Mouse (Mus musculus) ES-Bruce4 (cell line): ENCODE measurements at regions not wholly inside any gene's neighbourhood (a gene's known extent, or its start where the extent isn't known, plus 50 kb on each side); places are given as distances from the start of the nearest gene placed in this dataset.
A peak's percentile ranks its signal among the peaks of the same experiment; 100 is the strongest.

Experiments
- H3K27ac ChIP-seq: 2 replicates; pipeline ENCODE4 v1.5.1; 2012; ENCODE audit warnings: low read length, inconsistent platforms; ENCODE audit not compliant: insufficient read depth
- H3K27me3 ChIP-seq: 2 replicates; pipeline ENCODE4 v1.6.1; 2012; ENCODE audit warnings: mild to moderate bottlenecking, low read length, inconsistent platforms; ENCODE audit not compliant: control insufficient read depth, poor library complexity, insufficient read depth, severe bottlenecking
- H3K36me3 ChIP-seq: 2 replicates; pipeline ENCODE4 v1.6.1; 2012; ENCODE audit warnings: inconsistent platforms, mild to moderate bottlenecking, low read length, moderate library complexity; ENCODE audit not compliant: control insufficient read depth, poor library complexity, insufficient read depth, severe bottlenecking
- H3K4me1 ChIP-seq: one replicate; pipeline ENCODE4 v1.8.1; 2011; ENCODE audit warnings: low read length; ENCODE audit not compliant: control insufficient read depth, insufficient read depth
- H3K4me3 ChIP-seq: 2 replicates; pipeline ENCODE4 v1.5.1; 2011; ENCODE audit warnings: low read depth, mild to moderate bottlenecking, low read length
- H3K9ac ChIP-seq: 2 replicates; pipeline ENCODE4 v1.6.1; 2012; ENCODE audit warnings: low read depth, mild to moderate bottlenecking, inconsistent platforms; ENCODE audit not compliant: poor library complexity, severe bottlenecking
- H3K9me3 ChIP-seq: replicated peaks from 2 replicates; pipeline ENCODE4 v1.6.1; 2012; ENCODE audit warnings: mild to moderate bottlenecking, low read length, inconsistent platforms; ENCODE audit not compliant: control insufficient read depth, poor library complexity, insufficient read depth, severe bottlenecking
- CTCF ChIP-seq: IDR thresholded peaks from one replicate; pipeline ENCODE4 v1.8.1; 2011; ENCODE audit warnings: low read depth, low read length
- EP300 ChIP-seq: IDR thresholded peaks from 2 replicates; pipeline ENCODE4 v1.6.1; 2011; ENCODE audit warnings: low read depth, low read length; ENCODE audit not compliant: insufficient read depth
- POLR2A ChIP-seq: IDR thresholded peaks from one replicate; pipeline ENCODE4 v1.8.1; 2011; ENCODE audit warnings: low read length; ENCODE audit not compliant: insufficient read depth

DNA sequence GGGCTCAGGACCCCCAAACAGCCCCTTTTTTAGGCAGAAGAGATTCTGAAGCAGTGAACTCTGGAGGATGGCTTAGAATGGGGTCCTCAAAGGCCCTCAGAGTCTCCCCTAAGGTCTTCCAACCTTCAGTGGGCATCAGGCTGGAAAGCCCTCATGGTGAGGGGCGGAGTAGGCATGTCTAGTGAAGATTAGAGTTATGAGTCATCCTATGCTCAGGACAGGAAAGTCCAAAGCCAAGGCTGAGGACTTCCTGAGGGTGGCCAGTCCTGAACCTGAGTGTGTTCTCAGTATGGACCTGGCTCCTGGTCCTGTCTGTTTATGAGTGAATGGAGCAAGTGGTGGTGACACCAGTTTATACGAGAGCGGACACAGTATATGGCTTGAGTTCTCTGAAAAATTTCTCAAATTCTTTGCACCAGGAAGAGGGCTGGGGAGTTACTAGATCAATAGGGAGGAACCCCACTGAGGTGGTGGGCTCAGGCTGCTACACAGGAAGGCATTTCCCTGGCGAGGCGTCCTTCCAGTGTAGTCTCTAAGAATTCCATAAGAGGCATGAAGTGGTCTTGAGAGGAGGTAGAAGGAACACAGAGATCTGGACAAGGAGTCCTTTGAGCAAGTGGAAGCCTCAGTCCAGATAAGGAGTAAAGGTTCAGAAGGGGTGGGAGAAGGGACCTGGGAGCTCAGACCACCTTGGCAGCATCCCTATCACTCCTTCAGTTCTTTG, 266.2 kb downstream of the Cyp26b1 start:
- Histone ChIP-seq H3K4me3 (no peak overlapping the region), H3K27ac (no peak overlapping the region), H3K9me3 (no peaks in the 10 kb centered on the region), H3K4me1 (no peaks in the 10 kb centered on the region), H3K27me3 (no peaks in the 10 kb centered on the region), H3K36me3 (no peaks in the 10 kb centered on the region), H3K9ac (no peak overlapping the region)
- TF ChIP-seq EP300 (no peak), POLR2A (no peak), CTCF (no peak)

DNA sequence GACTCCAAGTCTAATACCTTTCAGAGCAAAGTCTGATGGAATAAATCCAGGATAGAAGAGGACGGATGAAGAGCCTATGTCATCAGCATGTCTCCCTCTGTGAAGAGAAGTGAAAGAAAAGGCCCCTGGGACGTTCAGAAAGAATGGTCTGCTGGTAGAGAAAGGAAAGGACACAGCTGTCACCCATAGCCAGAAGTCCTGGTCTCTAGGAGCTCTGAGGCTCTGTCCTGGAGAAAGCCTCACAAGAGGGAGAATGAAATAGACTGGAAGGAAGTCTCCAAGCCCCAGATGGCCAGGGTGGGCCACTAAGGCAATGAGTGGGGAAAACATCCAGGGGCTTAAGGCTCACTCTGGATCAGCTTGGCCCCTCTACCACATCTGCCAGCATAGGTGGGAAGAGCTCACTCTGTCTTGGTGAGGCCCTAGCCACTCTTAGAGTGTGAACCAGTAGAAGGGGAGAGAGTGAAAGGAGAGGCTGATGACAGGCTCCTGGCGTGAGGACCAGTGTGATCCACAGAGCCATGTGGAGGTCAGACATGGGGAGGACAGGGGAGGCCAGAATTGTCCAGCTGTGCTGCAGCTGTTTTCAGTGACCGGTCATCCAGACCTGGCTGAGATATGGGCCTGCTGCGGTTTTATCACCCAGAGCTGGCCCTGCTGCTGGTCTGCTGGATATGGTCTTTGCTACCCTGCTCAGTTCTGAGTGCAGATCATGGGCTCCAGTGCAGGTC, 268.2 kb downstream of the Cyp26b1 start:
- Histone ChIP-seq H3K36me3 (no peaks in the 10 kb centered on the region), H3K9me3 (no peaks in the 10 kb centered on the region), H3K9ac (no peak overlapping the region), H3K27me3 (no peaks in the 10 kb centered on the region), H3K4me3 (no peak overlapping the region), H3K4me1 (no peaks in the 10 kb centered on the region), H3K27ac (no peak overlapping the region)
- TF ChIP-seq CTCF (no peak), EP300 (no peak)

DNA sequence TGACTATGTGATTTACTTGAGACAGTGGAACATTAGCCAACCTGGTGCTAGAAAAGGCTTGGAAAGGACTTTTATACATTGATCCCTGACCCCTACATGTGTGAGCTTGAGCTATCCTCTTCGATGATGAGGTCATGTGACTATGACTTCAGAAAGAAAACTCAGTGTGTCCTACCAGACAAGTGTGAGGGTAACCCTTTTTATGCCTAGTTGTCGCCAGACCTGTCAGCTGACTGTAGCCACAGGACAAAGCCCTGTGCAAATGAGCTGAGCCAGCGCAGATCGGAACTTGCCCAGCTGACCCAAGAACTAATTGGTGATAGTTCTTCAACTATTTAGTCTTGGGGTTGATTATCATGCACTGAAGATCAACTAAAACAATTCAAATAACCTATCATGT, 269.5 kb downstream of the Cyp26b1 start:
- Histone ChIP-seq H3K27ac (no peak overlapping the region), H3K4me1 (no peaks in the 10 kb centered on the region), H3K27me3 (no peaks in the 10 kb centered on the region), H3K9me3 (no peaks in the 10 kb centered on the region), H3K9ac (no peak overlapping the region), H3K4me3 (no peak overlapping the region), H3K36me3 (no peaks in the 10 kb centered on the region)
- TF ChIP-seq POLR2A (no peak), EP300 (no peak), CTCF (no peak)

DNA sequence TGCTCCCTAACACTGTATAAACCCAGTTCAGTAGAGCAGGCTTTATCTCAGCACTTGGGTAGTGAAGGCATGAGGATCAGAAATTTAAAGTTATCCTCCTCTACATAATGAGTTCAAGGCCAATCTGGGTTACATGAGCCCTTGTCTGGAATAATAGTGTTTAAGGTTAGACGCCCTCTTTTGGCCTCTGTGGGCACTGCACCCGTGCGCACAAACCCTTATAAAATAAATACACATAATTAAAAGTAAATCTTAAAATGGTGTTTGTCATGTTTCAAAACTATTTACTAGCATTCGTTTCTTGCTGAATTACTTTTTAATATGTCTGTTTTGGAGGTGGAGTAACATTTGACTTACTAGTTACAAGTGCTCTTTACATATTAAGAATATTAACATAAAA, 271.2 kb downstream of the Cyp26b1 start:
- Histone ChIP-seq H3K27me3 (no peaks in the 10 kb centered on the region), H3K27ac (no peak overlapping the region), H3K4me1 (no peaks in the 10 kb centered on the region), H3K36me3 (no peaks in the 10 kb centered on the region), H3K4me3 (no peak overlapping the region), H3K9me3 (no peaks in the 10 kb centered on the region), H3K9ac (no peak overlapping the region)
- TF ChIP-seq POLR2A (no peak), CTCF (peak; percentile 7)

DNA sequence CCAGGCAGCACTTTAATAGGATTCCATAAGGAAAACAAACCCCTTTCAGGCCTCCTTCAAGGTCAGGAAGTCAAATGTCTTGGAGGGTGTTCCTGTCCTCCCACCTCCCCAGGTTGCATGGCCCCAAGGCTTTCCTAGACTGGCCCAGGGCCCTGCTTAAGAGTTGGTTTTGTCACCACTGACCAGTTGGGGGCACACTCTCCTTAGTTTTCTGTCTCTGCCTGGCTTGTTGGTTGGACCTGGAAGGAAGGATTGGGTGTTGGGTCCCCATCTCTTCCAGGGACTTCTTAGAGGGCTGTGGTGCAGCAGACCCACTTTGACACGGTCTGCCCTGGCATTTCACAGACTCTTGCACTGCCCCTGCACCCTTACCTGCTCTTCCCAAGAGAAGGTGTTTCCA, 273.1 kb downstream of the Cyp26b1 start:
- Histone ChIP-seq H3K9me3 (no peaks in the 10 kb centered on the region), H3K27me3 (no peaks in the 10 kb centered on the region), H3K27ac (no peak overlapping the region), H3K4me1 (no peaks in the 10 kb centered on the region), H3K9ac (no peak overlapping the region), H3K4me3 (no peak overlapping the region), H3K36me3 (no peaks in the 10 kb centered on the region)
- TF ChIP-seq POLR2A (no peak), EP300 (no peak), CTCF (peak; percentile 48)

DNA sequence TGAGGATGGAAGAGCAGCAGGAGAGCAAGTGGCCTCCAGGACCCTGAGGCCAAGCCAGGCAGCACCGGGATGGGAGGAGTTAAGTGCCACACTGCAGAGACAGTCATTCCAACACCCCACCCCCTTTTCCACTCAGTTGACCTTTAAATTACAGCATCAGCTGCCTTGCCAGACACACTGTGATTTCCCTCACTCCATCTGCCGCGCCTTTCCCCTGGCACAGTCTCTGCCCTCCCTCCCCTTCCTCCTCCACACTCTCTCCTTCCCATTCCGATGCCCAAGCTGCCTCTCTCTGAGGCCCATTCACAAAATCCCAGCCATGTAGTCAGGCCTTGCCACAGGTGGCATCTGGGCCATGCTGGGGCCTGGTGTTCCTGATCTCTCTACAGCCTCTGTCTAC, 274.9 kb downstream of the Cyp26b1 start:
- no peaks in the 10 kb centered on the region for H3K27me3 ChIP-seq
- H3K4me1 ChIP-seq, result no peaks in the 10 kb centered on the region
- TF ChIP-seq CTCF, result no peak
- no peak for TF ChIP-seq EP300
- TF ChIP-seq POLR2A, result no peak
- no peaks in the 10 kb centered on the region for H3K9me3 ChIP-seq
- H3K4me3 ChIP-seq, result no peak overlapping the region
- no peaks in the 10 kb centered on the region for H3K36me3 ChIP-seq
- no peak overlapping the region for H3K27ac ChIP-seq
- H3K9ac ChIP-seq, result no peak overlapping the region
